Mouse (Mus musculus): ENCODE results near the gene 1700016C15Rik.

The 1700016C15Rik gene

DNA sequence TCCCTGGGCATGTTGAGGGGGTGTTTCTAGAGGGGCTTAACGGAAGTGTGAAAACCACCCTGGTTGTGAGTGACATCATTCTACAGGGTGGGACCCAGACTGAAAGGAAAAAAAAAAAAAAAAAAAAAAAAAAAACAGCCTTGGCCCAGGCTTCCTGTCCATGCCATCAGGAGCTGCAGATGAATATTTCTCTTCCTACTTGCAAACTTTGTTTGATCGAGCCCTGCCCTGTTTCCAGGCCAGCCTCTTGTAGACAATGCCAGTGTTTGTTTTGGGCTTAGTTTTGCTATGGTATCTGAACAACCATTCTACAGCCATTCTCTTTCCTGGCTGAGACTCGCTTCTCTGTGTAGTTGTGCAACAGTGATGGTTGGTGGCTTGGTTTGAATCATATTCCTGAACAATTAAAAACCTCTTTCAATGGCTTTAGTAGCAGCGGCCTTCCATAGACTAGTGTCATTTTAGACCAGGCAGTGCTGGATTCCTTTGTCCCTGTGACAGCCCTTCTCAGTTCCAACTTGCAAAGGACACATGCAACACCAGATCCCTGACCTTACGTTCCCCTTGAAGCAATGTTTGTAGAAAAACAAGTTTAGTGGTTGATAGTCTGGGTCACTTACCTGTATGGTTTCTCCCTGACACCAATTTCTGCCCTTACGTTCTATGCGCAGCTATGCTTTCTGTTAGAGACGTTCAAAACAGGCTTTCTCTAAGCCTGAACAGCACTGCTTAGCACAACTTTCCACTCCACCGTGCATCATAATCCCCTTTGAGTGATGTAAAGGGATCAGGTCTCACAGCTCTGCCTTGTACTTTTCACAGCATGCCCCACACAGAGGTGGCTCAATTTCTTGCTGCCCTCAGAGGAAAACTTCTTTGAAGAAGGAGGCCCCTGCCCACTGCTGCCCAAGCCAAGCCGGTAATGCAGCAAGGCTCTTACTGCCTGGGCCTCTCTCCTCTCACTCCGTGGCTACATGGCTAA is at the start of gene 1700016C15Rik:
Gene 1700016C15Rik, plus strand, starts transcription at position 772 of the 982 bp plus-strand sequence.
- DNase-seq (ENCODE audit: low read depth), result no peak

DNA sequence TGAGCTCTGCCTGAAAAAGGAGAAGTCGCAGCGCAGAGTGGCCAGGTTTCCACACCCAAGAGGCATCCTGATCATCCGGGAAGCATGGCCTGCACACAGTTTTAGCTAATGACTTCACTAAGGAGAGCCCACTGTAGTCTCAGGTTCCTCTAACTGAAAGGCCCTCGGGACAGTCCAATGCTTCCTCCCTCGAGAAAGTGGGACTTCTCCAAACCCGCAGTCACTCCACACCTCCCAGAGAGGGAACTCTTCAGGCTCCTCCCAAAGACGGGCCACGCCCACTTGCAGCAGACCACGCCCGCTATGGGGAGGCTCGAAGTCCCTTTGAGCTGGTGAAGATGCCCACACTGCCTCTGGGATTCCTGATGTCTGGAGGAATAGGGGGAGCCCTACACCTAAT is 48.4 kb upstream of the 1700016C15Rik start:
- DNase-seq (ENCODE audit: low read depth), result peak; percentile 49

DNA sequence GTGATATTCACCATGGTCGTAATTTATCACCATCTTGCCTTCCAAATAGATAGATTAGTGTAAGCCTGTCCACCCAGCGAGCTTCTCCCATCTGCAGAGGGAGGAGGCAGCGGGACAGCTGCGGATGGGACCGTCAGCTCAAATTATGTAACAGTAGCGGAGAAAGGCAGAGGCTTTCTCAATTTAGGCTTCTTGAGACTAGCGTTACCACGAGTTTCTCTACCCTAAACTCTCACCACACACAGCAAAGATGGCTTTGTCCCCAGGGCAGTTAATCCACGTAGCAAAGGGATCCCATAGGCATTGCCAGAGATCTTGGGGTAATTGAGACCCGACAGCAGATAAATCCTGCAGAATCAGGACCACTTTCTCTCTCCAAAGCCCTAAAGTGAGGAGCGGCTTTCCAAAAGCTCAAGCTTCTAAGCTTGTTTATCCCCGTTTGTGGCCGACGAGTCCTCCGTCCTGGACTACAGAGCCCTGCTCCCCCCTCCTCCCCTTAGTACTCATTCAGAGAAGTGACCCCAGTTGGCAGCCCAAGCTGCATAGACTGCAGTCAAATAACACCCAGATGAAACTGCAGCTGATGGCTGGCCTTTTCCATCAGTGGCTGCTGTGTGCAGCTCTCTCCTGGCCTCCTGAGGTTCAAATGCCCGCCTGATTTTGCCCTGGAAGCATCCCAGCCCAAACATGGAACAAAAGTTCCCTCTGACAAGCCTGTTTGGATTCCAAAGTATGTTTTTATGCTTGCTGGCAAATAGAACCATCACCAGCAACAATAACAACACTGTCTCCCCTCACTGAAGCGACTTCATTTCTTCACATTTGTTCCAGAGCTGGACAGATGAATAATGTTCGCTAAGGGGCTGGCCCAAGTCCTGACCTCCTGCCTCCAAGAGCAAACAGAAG is 45.4 kb upstream of the 1700016C15Rik start:
- no peak for DNase-seq (ENCODE audit: low read depth)

DNA sequence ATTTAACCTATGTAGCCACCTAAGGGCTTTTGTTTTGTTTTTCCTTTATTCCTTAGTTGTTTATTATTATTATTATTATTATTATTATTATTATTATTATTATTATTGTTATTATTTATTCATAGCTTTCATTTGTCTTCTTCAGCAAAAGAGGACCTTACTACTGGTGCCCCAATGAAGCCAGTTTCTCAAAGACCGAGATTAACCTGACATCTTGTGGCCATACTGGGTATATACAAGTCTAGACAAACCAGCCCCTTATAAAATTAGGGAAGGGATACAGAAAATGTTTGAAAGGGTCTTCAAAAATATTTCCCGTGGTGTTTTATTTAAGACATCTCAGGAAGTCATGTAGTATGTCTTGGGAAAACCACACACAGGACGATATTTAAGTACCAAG is 44.7 kb upstream of the 1700016C15Rik start:
- peak; percentile 45 for DNase-seq (ENCODE audit: low read depth)

DNA sequence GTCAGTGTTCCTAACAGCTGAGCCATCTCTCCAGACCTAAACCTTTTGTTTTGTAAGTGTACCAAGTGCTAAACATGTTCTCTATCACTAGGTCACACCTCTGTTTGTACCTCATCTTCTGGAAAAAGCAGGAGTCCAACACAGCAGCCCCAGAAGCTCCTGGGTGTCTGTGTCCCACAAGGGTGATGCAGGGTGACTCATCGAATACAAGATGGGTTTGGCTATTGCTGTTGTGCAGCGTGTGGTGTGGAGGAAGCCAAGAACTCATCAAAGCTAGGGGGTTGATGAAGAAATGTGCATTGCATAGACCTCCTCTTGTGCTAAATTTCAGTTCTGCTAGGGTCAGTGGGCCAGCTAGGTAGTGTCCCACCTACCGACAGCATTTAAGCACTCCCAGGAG is 43.5 kb upstream of the 1700016C15Rik start:
- DNase-seq (ENCODE audit: low read depth), result no peak

DNA sequence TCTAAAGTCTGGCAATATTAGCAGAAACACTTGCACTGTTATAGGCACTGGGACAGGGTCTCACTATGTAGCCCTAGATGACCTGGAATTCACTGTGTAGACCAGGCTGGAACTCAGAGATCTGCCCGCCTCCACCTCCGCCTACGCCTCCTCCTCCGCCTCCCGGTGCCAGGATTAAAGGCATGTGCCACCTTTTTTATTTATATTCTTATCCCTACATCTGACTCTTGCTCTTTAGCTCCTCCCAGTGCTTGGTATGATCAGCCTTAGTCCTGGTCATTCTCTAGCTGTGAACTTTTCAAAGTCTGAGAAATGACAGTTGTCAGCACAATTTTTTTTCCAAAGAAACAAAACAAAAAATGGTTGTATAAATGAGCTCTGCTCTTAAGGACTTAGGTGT is 42.6 kb upstream of the 1700016C15Rik start:
- no peak for DNase-seq (ENCODE audit: low read depth)

DNA sequence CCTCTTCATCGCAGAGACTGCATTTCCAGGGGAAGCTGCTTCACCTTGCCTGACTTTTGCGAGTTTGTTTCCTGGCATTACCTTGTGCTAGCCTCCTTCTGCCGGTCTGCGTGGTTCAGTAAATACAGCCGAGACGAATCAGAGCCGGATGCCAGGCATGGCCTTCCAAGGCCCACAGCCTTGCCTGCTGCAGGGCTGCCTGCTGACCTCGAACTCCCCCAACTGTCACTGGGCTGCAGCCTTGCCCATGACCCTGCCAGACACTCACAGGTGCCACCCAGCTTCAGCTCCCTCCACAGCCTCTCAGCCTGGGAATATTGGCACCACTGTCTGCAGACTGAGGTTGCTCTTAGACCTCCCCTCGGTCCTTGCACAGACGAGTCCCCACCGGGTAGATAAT is 37.1 kb upstream of the 1700016C15Rik start:
- DNase-seq (ENCODE audit: low read depth), result no peak

DNA sequence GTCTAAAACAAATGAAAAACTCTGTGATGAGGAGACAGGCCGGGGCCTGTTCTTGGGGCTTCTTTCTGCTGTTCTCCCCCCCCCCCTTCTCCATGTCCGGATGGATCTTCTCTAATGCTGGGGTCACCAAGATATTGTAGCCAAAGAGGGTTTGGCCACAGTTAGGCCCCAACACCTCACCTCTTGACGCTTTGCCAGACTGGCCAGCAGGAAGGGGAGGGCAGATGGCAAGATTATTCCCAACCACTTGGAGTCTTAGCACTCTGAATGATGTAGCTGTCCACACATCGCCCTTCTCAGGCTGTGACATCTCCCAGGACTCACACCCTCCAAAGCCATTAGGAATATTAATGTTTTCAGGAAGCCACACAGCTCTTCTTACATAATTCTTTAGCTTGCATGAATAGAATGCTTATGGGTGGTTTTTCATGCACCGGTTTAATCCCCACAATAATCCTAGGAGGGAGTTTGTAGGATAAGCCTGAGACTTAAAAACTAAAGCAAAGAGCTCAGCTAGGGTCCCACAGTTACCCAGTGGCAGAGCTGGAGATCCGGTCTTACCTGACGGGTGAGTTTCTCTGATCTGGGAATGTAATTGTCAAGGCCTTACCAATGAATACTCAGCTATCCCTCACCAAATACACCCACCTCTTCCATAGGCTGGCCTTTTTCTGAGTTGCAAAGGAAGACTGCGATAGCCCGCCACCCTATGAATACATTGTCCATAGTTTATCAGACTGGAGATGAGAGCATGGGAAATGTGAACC is 35.9 kb upstream of the 1700016C15Rik start:
- no peak for DNase-seq (ENCODE audit: low read depth)

DNA sequence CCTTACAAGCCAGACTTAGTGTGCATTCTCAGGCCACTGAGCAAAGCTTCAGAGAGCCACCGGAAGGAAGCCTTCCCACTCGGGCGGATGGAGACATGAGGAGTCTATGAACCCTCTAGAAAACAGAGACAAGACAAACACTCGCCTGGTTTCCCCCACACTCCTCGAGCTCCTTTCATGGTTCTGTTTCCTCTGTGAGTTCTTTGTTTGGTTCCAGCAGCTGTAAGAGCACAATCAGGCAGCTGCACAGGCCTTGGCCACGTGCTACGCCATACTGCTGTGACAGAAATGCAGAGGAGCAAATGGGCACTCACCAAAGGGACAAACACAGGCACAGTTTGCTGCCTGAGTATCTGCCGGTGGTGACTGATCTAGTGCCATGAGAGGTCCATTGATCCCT is 29.1 kb upstream of the 1700016C15Rik start:
- DNase-seq (ENCODE audit: low read depth), result no peak

DNA sequence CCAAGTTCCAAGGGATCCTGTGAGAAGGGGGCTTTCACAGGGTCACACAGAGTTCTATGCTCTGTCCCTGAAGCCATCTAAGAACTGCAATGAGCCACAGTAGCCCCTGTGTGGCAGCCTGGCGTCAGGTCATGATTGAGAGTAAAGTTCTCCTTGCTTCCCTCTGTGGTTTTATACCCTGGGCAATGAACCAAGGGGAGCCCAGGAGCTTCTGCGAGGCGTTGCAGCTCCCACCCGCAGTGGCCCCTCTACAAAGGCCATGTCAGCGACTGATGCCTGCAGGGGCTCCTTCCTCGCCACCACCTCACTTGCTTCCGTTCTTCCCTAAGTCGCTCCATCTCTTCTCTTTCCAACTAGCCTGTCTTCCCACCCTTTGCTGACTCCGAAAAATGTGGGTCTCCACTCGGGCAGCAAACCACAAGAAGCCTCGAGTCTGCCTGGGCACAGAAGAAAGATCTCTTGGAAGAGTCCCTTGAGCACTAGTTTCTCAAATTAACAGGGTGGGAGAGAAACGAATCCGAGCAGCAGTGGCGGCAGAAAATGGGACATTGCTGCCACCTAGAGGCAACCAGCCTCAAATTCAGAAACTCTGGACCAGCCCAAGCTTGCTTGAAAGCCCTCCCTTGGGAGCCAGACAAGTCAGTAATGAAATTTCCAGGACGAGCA is 27.0 kb upstream of the 1700016C15Rik start:
- DNase-seq (ENCODE audit: low read depth), result peak; percentile 65

DNA sequence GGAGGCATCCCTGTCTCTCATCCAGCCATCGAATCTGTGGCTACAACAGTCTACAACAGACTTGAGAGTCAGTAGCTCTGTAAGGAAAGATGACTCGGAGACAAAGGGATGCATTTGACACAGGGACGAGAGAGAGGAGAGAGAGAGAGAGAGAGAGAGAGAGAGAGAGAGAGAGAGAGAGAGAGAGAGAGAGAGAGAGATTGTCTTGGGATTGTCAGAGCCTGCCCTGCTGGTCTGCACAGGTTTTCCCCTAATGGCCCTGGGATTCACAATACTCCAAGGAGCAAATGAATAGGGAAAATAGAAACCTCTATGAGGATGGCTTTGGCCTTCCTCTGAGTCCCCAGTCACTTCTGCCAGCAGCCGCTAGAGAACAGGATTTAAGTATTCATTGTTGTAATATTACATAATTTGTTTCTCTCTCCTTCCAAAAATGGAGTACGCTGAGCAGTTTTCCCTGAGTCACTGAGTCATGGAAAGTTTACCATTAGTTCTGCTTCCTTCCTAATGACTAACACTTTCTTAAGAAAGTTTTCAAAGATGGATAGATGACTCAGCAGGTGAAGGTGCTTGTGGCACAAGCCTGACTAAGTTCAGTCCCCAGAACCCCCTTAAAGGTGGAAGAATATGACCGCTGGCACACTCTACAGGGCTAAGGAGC is 26.3 kb upstream of the 1700016C15Rik start:
- DNase-seq (ENCODE audit: low read depth), result no peak

DNA sequence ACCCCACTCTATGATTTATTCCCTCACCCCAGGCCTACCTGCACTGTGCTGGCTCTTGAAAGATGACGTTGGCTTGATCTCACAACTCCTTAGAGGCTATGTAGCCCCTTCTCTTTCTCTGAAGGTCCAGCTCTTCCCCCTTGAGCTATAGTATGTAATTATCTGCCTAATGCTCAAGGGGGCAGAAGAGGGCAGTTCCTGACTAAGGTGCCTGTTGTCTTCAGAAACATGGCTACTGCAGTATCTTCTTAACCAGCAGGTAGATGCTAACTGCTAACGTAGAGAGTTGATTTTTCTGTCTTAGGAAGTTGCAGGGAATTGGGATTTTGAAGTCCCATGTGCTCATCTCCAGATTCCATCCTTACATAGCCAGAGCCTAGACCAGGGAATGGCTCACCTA is 24.4 kb upstream of the 1700016C15Rik start:
- DNase-seq (ENCODE audit: low read depth), result no peak

DNA sequence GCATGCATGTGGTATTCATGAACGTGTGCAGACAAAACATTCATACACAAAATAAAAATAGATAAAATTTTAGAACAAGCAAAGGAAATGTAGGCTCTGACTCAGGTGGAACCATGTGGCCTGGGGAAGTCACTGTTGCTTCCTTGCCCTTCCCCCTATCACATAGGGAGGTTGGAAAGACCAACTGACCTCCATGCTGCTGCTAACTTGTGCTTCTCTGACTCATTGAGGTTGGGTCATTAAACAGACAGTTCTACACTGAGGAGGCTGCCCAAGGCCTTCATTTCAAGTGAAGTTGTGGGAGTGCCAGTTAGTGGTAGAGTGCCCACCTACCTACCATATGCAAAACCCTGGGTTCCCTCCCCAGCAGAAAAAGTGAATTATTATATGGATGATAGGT is 22.0 kb upstream of the 1700016C15Rik start:
- no peak for DNase-seq (ENCODE audit: low read depth)

DNA sequence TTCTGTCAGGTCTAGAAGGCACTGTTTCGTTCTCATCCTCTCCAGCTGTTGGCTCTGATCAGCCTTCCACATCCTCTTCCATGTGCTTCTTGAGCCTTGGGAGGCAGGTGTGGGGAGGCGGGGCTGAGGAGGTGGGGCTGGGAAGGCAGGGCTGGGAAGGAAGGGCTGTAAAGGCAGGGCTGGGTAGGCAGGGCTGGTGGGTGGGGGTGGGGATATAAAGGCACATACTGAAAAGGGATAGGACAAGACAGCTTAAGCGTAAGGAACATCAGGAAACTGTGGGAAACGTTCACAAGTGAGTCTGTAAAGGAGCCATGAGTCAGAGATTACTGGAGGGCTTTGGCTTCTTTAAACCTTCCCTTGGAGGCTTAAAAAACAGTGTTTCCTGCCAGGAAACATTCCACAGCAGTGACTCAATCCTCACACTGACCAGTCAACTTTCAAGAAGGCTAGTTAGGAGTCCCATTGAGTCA is 21.0 kb upstream of the 1700016C15Rik start:
- no peak for DNase-seq (ENCODE audit: low read depth)

DNA sequence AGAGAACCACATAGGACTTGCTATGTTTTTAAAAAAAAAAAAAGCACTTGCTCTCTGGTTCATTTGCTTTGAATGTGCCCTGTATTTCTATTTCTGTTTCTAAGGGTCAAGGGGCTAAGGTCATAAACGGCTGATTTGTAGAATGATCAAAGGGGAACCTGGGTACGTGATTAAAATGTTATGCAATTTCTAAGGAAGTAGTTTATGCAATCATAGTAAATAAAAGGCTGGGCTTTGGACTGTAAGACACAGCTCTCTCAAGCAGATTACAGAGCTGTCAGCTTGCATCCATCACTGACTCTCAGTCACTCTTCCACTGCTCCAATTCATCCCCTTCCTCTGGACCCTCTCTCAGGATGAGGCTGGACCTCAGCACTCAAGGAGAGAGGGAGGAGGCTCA is 18.6 kb upstream of the 1700016C15Rik start:
- DNase-seq (ENCODE audit: low read depth), result no peak

DNA sequence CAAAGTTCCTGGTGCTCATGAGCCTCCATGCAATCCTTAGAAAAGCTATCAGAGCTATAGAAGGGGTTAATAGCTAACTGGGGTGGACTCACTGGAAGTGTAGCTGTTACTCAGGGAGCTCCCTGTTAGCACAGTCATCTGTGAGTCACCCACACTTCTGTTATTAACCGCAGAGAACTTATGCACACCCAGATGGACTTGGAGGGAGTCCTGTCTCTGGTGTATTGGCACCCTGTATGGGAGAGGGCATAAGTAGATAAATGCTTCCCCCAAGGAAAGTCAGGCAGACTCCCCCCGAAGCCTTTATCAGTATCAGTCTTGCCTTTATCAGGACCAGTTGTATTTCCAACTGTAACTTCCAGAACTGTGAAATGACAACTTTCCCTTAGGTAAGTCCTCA is 18.2 kb upstream of the 1700016C15Rik start:
- no peak for DNase-seq (ENCODE audit: low read depth)

DNA sequence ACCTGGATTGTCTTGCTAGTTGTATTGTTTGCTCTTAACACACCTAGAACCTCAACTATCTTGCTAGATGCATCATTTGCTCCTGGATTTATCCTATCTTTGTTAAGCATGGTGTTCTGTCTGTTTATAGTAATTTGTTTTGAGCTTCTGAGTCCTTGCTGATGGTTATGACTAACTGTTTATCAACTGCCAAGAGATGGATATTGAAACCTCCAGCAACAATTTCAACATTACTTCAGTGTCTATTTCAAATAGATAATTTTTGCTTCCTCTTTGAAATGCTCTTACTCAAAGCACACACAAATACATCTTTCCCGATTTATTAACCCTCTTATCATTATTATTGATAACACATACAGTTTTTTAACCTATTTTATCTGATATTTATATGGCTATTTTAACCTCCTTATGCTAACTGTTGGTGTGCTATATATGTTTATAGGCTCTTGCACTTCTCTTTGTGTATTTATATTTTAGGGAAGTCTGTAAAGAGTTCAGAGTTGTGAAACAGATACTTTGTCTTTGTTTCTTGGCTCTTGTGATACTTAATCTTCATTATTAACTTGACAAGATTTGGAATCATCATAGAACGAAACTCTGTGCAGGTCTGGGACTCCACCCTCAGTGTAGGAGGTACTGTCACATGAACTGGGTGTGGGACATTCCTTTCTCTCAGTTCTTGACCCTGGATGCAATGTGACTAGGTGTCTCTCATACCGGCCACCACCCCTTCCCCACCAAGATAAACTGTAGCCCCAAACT is 15.8 kb upstream of the 1700016C15Rik start:
- no peak for DNase-seq (ENCODE audit: low read depth)

DNA sequence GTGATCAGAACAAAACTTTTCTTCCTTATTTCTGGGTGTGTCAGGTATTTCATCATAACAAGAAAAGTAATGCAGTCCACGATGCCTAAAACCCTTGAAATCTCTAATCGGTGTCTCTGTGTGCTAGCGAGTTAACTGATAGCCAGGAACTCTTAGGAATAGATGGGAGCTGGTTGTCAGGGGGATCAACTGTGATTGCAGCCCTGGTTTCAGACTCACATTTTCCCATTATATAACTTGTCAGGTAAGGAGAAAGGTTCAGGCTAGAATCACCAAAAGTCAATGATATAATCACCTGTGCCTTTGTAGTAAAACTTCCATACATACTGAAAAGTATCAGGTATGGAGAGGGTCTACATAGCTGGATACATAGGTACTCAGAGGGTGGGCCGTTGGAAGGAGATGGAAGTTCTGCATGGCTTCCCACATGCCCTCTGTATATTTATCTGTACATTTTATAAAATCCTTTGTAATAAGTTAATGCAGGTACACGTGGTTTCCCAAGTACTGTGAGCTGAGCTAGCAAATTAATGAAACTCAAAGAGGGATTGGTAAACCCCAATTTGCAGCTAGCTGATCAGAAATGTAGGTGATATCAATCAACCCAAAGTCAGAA is 15.1 kb upstream of the 1700016C15Rik start:
- DNase-seq (ENCODE audit: low read depth), result no peak

DNA sequence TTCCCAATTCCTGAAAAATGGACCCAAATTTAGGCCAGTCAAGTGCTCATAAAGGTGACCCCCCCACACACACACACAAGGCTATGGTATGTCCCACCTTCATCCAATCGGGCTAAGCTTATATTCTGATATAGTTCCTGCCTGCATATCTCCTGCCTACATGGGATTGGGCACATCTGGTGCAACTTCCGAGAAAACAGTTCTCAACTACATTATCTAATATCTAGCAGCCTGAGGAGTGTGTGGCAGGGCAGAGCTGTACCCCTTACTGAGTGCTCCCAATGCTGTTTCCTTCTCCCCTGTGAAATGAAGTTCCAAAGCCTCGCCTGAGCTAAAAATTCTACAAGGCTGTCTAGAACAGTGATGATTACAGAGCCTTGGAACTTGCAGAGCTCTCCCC is 13.2 kb upstream of the 1700016C15Rik start:
- DNase-seq (ENCODE audit: low read depth), result no peak

All from c-Kit-positive CD71-negative TER-119-negative erythroid progenitor cells, embryonic 14.5 days (primary cell).